Mouse (Mus musculus): ENCODE measurements around the gene Atp8a2.

Gene Atp8a2

GRCm38 (mm10) chr14:59604002-59604645 is 592.9 kb downstream of the Atp8a2 start:
- no peak for DNase-seq (ENCODE audit: low spot score)

GRCm38 (mm10) chr14:59598260-59598627 is 598.7 kb downstream of the Atp8a2 start:
- DNase-seq (ENCODE audit: low spot score) = no peak

- peak; percentile 94 for DNase-seq (ENCODE audit: low spot score)
These were observed 599.4 kb downstream of the Atp8a2 start, which contains the start of gene Cdadc1 for GRCm38 (mm10) chr14:59597398-59598259. TSS of gene Cdadc1 (minus strand) at chr14:59597959.

- no peak for DNase-seq (ENCODE audit: low spot score)
These were observed 602.0 kb downstream of the Atp8a2 start for GRCm38 (mm10) chr14:59594988-59595387.

- no peak for DNase-seq (ENCODE audit: low spot score)
These were observed 604.4 kb downstream of the Atp8a2 start for GRCm38 (mm10) chr14:59592593-59592992.

GRCm38 (mm10) chr14:59591901-59592300 is 605.1 kb downstream of the Atp8a2 start:
- DNase-seq (ENCODE audit: low spot score) = no peak

- DNase-seq (ENCODE audit: low spot score) = no peak
These were observed 606.4 kb downstream of the Atp8a2 start for GRCm38 (mm10) chr14:59590614-59591013.

Measured in yolk sac, embryonic 10.5 days (tissue).